Mouse (Mus musculus) thymus, adult 18-20 months (tissue): ENCODE results near the gene Ipmk.

Experiments
- DNase-seq, 2 experiments: peaks; one replicate each; pipeline ENCODE4 v3.0.0; 2022; ENCODE audit warnings: mixed read lengths in 2 of 2

The Ipmk gene

DNA sequence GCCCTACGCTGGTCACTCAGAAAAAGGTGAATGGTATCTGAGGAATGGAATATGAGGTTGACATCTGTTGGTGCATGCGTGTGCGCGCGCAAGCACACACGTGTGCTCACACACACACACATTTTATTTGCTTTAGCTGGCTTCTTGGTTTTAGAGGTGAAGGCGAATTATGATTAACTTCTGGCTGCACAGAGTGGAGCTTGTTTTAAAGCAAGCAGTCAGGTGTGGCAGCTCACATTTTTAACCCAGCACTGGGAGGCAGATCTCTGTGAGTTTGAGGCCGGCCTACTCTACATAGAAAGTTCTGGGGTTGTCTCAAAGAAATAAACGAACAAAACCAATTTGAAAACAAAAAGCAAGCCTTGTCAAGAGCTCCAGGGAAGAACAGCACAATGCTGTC, 6.3 kb upstream of the Ipmk start:
- no peak for DNase-seq

- DNase-seq: no peak
Measured at GRCm38 (mm10) chr10:71342030-71342805, 5.3 kb upstream of the Ipmk start.

- no peak for DNase-seq
Measured at GRCm38 (mm10) chr10:71343130-71343529, 4.4 kb upstream of the Ipmk start.

DNA sequence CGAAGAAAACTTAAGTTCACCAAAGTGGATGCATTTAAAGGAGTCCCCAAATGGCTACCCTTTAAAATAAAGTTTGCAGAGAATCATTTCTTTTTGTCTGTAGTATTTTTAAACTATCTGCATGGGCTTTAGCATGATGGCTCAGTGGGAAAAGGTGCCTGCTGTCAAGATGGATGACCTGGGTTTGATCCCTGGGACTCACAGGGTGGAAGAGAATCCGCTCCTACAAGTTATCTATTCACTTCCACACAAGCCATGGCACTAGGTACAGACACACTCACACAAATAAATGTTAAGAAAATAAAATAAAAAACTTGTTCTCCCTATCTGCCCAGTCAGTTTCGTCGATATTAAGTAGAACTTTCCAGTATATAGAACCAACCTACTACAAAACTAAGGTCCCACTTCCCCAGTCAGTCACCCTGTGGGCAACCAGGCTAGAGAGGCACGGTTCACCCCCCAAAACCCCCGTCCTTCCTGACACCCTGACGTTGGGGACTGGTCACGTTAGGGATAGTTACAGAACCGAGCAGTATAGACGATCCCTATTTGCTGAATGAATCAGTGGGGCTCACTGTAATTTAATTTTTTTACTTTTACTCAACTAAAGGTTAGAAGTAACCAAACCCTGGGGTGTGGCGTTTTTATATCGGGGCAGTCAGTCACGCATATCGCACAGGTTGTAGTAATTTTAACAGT, 3.8 kb upstream of the Ipmk start:
- no peak for DNase-seq

DNA sequence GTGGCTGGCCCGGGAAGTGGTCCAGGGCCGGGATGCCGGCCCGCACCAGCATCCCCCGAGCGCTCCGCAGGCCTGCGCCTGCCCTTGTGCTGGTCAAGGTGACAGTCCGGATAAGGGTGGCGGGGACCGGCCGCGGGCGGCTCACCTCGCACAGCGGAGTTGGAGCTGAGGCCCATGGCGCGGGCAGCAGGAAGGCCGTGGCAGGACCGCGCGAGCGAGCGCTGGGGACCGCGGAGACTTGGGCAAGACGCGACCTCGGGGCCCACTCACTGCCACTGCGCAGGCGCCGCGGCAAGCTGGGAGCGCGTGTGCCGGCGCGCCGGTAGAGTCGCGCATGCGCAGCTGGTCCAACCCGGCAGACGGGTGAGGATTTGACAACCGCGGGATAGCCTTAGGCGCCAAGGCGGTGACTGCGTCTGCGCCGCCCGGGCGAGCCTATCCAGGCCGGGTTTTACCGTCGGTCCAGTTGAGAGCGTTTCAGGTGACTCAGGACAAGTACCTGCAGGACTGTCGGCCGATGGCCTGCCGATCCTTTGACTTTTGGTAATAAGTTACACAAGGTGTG, 2.9 kb upstream of the Ipmk start, which contains the start of gene Cisd1:
Gene Cisd1, minus strand, starts transcription at position 376 of the 565 bp plus-strand sequence.
- peak; percentile 86 to 91 for DNase-seq

GRCm38 (mm10) chr10:71346106-71346505, 1.5 kb upstream of the Ipmk start:
- DNase-seq: no peak

GRCm38 (mm10) chr10:71346722-71347508, 648 bp upstream of the Ipmk start:
- DNase-seq: no peak

DNA sequence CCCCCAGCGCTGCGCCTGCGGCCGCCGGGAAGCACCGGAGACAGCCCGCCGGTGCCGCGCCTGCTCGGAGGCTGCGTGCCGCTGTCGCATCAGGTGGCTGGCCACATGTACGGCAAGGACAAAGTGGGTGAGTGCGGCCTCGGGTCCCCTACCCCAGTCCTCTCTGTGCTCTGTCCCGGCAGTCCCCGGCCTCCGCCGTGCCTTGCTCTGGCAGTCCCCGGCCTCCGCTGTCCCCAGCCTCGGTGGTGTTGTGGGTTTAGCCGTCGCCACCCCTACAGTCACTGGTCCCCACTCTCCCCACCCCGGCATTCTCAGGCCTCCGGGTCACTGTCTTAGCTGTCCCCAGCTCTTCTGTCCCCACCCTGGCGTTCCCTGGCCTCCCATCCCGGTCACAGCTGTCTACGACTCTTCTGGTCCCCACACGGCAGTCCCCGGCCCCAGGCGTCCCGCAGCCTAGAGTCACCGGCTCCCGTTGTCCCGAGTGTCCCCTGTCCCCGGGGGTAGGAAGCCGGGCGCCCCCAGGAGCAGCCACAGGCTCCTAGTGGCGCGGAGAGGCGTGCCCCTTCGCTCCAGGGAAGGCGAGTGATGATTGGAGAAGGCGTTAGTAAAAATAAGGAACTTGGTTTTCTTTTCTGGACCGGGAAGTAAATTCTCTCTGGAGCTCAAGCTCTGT, 537 bp downstream of the Ipmk start:
- DNase-seq: peak; percentile 43 to 48

DNA sequence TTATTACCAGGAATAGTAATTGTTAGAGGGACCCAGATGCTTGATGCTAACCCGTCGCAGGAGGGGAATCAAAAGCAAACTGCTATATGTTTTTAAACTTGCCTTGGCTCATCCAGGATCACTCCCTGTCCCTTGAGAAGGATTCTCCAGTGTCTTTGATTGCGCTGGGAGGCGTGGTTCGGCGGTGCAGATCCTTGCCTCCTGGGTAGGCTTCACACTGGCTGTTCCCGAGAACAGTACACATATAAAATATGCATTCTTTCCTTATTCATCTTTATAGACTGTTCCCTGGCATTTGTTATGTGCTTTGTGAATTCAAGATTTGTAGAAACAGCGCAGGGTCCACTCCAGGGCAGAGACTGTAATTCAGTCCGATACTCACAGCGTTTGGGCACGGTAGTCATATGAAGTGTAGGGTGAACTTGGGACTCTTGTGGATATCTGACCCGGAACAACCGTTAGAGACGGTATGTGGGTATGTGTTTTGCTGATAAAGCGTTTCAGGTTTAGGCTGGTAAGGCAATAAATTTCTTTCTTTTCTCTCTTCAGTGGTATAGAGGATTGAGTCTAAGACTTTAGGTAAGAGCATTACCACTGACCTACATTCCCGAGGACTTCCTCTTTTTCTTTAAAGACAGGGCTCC, 1.2 kb downstream of the Ipmk start:
- DNase-seq: no peak

- DNase-seq: no peak
Measured at GRCm38 (mm10) chr10:71349290-71349689, 1.7 kb downstream of the Ipmk start.

- no peak for DNase-seq
Measured at GRCm38 (mm10) chr10:71351301-71351700, 3.7 kb downstream of the Ipmk start.

- DNase-seq: no peak
Measured at GRCm38 (mm10) chr10:71353850-71354249, 6.3 kb downstream of the Ipmk start.

DNA sequence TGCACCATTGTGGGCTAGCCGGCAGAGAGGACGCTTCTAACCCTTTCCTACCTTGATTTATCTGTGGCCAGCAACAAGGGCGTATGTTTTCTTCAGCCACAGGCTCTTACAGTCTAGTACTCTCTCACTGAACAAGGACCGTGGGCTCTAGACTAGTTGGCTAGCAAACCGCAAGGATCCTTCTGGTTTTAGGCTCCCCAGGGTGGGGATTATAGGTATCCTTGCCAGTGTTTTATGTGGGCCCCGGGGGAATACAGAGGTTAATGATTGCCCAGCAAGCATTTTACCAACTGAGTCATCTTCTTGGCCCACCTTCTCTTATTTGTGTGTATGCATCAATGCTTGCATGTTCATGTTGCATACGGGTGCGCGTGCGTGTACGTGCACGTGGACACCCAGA, 7.4 kb downstream of the Ipmk start:
- DNase-seq: no peak

DNA sequence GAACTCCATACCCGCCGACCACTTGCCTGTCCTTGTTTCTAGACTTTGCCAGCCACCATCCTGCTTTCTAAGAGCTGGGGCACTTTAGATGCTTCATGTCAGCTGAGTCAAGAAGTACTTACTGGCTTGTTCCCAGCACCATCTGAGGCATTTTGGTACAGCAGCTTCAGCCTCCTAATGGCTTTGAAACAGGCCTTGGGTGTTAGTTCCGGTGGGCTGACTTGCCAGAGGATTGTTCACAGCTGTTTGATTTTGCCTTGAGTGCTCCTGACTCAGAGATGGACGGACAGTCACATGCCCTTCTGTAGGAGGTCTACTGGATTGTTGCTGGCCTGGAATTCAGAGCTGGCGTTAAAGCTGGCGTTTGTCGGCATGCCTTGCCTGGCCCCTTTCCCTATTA, 13.5 kb downstream of the Ipmk start:
- DNase-seq: no peak

DNA sequence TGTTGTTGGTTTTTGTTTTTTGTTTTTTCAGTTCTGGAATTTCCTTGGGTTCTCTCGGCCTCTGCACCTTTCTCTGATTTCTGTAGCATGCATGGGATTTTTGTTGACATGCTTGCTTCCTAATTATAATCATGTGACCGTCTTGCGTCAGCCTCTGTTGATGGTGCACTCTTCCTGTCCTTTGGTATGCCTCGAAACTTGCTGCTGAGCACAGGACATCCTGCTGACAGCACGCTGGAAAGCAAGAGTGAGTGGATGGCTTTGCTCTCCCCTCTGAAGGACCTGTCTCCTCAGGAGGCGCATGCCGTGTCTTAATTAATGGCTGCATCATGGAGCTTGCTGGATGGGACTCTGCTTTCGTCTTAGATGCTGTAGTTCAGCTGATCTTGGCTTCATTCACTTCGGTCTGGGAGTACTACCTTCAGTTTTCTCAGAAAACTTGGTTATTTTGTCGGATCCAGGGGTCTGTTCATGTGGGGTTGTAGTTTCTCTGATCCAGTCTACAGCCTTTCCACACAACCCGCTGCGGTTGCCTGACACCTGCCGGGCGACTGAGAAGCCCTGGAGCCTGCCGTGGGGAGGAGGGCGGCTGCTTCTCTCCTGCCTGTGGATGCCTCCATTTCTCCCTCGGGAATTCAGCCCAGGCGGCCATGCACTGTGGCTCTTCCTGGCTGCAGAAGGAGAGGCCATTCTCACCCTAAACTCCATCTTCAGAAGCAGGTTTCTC, 14.4 kb downstream of the Ipmk start:
- no peak for DNase-seq

DNA sequence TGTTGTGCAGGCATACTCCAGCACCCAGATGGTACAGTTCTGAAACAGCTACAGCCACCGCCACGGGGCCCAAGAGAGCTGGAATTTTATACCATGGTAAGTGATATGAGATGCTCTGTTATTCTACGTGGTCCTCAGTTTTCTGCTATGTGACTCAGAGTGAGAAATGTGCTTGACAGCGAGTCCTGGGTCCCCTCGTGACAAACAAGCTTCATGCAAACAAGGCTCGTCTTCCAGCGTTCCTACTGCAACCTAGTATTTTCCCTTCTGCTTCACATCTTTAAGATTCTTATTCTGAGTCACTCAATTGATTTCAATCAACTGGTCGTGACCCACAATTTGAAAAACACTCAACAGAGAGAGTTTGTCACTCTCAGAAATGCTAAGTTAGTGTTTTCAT, 15.9 kb downstream of the Ipmk start:
- DNase-seq: no peak

- DNase-seq: no peak
Measured at GRCm38 (mm10) chr10:71363858-71364257, 16.3 kb downstream of the Ipmk start.

GRCm38 (mm10) chr10:71368128-71368940, 20.8 kb downstream of the Ipmk start:
- no peak for DNase-seq

- no peak for DNase-seq
Measured at GRCm38 (mm10) chr10:71369466-71369865, 21.9 kb downstream of the Ipmk start.

DNA sequence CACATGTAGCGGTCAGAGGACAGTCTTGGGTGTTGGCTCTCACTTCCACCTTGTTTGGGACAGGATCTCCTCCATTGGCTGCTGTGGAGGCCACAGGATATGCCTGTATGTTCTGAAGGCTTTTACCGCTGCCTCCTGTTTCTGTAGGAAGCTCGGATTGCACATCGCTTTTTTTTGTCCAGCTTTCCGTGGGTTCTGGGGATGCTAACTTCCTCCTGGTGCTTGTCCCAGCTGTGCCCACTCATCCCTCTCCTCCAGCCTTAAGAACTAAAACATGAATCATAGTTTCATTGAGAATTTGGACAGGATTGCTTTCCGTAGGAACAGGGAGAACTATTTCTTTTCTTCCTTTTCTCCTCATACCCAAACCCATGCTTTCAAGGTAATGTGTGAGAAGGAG, 24.3 kb downstream of the Ipmk start:
- no peak for DNase-seq
